Mouse (Mus musculus): ENCODE results near the gene Nudt1. TPM values are rescaled to one million over a fixed set of nuclear protein-coding genes. Genes with fewer than 3 reads are reported as not detected.

Gene Nudt1
- total and polyA plus RNA-seq, 3 experiments, result 69.6 to 77.2 TPM; not detected in 1

DNA sequence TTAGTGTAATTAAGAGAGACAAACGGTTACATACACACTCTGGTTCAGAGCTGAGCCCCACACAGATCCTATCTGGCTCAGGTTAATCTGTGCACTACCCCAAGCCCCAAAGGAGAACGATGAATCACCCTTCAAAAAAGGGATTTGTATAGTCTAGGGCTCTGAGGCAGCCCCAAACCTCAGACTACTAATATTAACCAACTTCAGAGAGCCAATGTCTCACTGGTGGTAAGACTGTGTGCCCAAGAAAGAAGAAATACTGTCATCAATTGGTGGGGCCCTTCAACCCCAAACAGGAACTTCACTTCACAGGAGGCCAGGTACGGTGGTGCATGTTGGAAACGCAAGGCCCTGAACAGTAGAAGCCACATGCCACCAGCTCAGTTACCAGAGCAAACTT is 23.8 kb downstream of the Nudt1 start:
- Histone ChIP-seq H3K27me3 (ENCODE audit: control insufficient read depth in 1 of 2, insufficient read depth in 2 of 2, low read length in 2 of 2) (no peaks in the 10 kb centered on the region), H3K9ac (ENCODE audit: control insufficient read depth, low read depth, low read length, poor library complexity, severe bottlenecking) (no peak overlapping the region), H3K79me2 (ENCODE audit: control insufficient read depth, insufficient read depth, low read length, poor library complexity) (no peaks in the 10 kb centered on the region), H3K36me3 (ENCODE audit: control insufficient read depth in 1 of 2, insufficient read depth in 2 of 2, low read length in 2 of 2) (no peaks in the 10 kb centered on the region; a peak in 1 of 4 replicates), H3K4me1 (ENCODE audit: control insufficient read depth in 1 of 2, insufficient read depth in 2 of 2, low read length in 2 of 2) (no peaks in the 10 kb centered on the region), H3K9me3 (replicated peaks; ENCODE audit: insufficient read depth, low read length) (no peaks in the 10 kb centered on the region), H3K27ac (ENCODE audit: control insufficient read depth, low read depth, low read length) (no peak overlapping the region), H3K4me3 (ENCODE audit: control insufficient read depth in 1 of 2, insufficient read depth in 1 of 2, low read depth in 2 of 2, low read length in 2 of 2) (no peak overlapping the region)
- no peak for TF ChIP-seq EP300 (IDR thresholded peaks at IDR 0.05; ENCODE audit: low read depth in 1 of 2, low read length in 2 of 2)
- no peak for TF ChIP-seq RAD21 (IDR thresholded peaks at IDR 0.05; ENCODE audit: low read depth, low read length)
- no peak for TF ChIP-seq MAZ (IDR thresholded peaks at IDR 0.05; ENCODE audit: low read depth, low read length)
- TF ChIP-seq KAT2A (conservative IDR thresholded peaks at IDR 0.05; ENCODE audit: low read depth, low read length), result no peak
- TF ChIP-seq TAL1 (IDR thresholded peaks at IDR 0.05; ENCODE audit: low read length), result no peak
- TF ChIP-seq NRF1 (IDR thresholded peaks at IDR 0.05; ENCODE audit: insufficient read depth, low read depth, low read length, poor library complexity, severe bottlenecking), result no peak
- TF ChIP-seq ZNF384 (IDR thresholded peaks at IDR 0.05; ENCODE audit: low read depth, low read length), result no peak
- TF ChIP-seq CTCF (IDR thresholded peaks at IDR 0.05 in 2 of 3, conservative IDR thresholded peaks at IDR 0.05 in 1 of 3; ENCODE audit: control insufficient read depth in 1 of 3, insufficient read depth in 1 of 3, low read depth in 2 of 3, low read length in 3 of 3, poor library complexity in 1 of 3, severe bottlenecking in 1 of 3), result no peak
- TF ChIP-seq ZC3H11A (IDR thresholded peaks at IDR 0.05; ENCODE audit: low read depth, low read length), result no peak
- TF ChIP-seq TCF12 (IDR thresholded peaks at IDR 0.05; ENCODE audit: low read depth, low read length), result no peak
- no peak for TF ChIP-seq ZMIZ1 (IDR thresholded peaks at IDR 0.05; ENCODE audit: low read depth, low read length)
- no peak for TF ChIP-seq CHD1 (IDR thresholded peaks at IDR 0.05; ENCODE audit: low read depth, low read length)
- no peak for TF ChIP-seq BHLHE40 (IDR thresholded peaks at IDR 0.05; ENCODE audit: borderline replicate concordance, low read depth, low read length)
- TF ChIP-seq MYB (IDR thresholded peaks at IDR 0.05; ENCODE audit: low read depth, low read length), result no peak
- no peak for TF ChIP-seq MEF2A (IDR thresholded peaks at IDR 0.05; ENCODE audit: extremely low read depth, insufficient replicate concordance, low read depth, low read length, poor library complexity, severe bottlenecking)
- TF ChIP-seq MXI1 (IDR thresholded peaks at IDR 0.05; ENCODE audit: low read depth, low read length), result no peak
- TF ChIP-seq GATA1 (IDR thresholded peaks at IDR 0.05; ENCODE audit: low read depth, low read length), result no peak
- DNase-seq (ENCODE audit: low read depth, low spot score), result no peak

GRCm38 (mm10) chr5:140346050-140346449 is 24.6 kb downstream of the Nudt1 start:
- no peak for TF ChIP-seq MEF2A (IDR thresholded peaks at IDR 0.05; ENCODE audit: extremely low read depth, insufficient replicate concordance, low read depth, low read length, poor library complexity, severe bottlenecking)
- no peak for TF ChIP-seq EP300 (IDR thresholded peaks at IDR 0.05; ENCODE audit: low read depth in 1 of 2, low read length in 2 of 2)
- TF ChIP-seq POLR2AphosphoS2 (IDR thresholded peaks at IDR 0.05; ENCODE audit: low read length), result no peak
- Histone ChIP-seq H3K27me3 (ENCODE audit: control insufficient read depth in 1 of 2, insufficient read depth in 2 of 2, low read length in 2 of 2) (no peaks in the 10 kb centered on the region), H3K4me3 (ENCODE audit: control insufficient read depth in 1 of 2, insufficient read depth in 1 of 2, low read depth in 2 of 2, low read length in 2 of 2) (no peak overlapping the region), H3K27ac (ENCODE audit: control insufficient read depth, low read depth, low read length) (no peak overlapping the region), H3K79me2 (ENCODE audit: control insufficient read depth, insufficient read depth, low read length, poor library complexity) (no peaks in the 10 kb centered on the region), H3K9me3 (replicated peaks; ENCODE audit: insufficient read depth, low read length) (no peaks in the 10 kb centered on the region), H3K4me1 (ENCODE audit: control insufficient read depth in 1 of 2, insufficient read depth in 2 of 2, low read length in 2 of 2) (no peaks in the 10 kb centered on the region), H3K36me3 (ENCODE audit: control insufficient read depth in 1 of 2, insufficient read depth in 2 of 2, low read length in 2 of 2) (no peaks in the 10 kb centered on the region; a peak in 2 of 4 replicates), H3K9ac (ENCODE audit: control insufficient read depth, low read depth, low read length, poor library complexity, severe bottlenecking) (no peak overlapping the region)
- DNase-seq (ENCODE audit: low read depth, low spot score), result no peak

Data from MEL (cell line).